Comparison of ENCODE assay signal across 9 mouse cellular contexts in the genomic region with DNA sequence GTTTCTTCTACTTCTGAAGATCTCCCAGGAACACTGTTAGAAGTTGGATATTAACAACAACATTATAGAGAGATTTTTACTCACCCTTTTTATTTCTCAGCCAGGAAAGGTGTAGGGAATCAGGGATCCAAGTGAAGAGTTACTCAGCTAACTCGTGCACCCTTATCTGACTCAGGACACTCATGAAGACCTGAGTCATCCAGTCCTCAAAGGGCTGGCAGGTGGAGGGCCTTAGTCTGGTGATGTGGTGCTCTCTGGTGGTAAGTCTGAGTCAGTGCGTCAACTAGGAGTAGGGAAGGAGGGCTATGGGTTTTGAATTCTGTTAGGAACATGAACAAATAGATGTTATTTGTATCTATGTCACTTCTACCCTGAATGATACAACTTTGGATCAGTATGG. TPM values are rescaled to one million over a fixed set of nuclear protein-coding genes. Genes with fewer than 3 reads are reported as not detected.
DNase-seq lines count a peak whose midpoint lies in the region; ATAC-seq and TF ChIP-seq lines count a peak whose summit lies in the region.
"Had no signal": no experiment of that assay in that cellular context is flagged by ENCODE, and none has a peak within 500 bp of the region (broad histone marks: within the 10 kb centered on the region; RNA-seq: fewer than 3 reads in every experiment).

No protein-coding gene starts in this region.

- ATAC-seq in hindbrain, embryonic 13.5 days (ENCODE audit: low FRiP score): no peak
- peak; percentile 36 for ATAC-seq in activated CD4-positive, CD25-positive, alpha-beta regulatory T cell, adult 4 months
- ATAC-seq in megakaryocyte progenitor cell, adult 5-6 weeks (replicated peaks; ENCODE audit: poor library complexity): peak; percentile 99

- no peaks in the 10 kb centered on the region for H3K79me3 ChIP-seq in C2C12 (ENCODE audit: low read depth)

- TF ChIP-seq CTCF in C2C12 (IDR thresholded peaks at IDR 0.05; ENCODE audit: control insufficient read depth, insufficient read depth, insufficient read length): peak; percentile 55

- H3K4me3 ChIP-seq in hindbrain, embryonic 10.5 days: no peak overlapping the region
- no peak overlapping the region for H3K4me3 ChIP-seq in hindbrain, embryonic 13.5 days
- H3K4me3 ChIP-seq in C2C12 (ENCODE audit: insufficient read depth, poor library complexity, severe bottlenecking): no peak overlapping the region

- peak; percentile 13 for DNase-seq in hindbrain, embryonic 10.5 days (ENCODE audit: low spot score)
- DNase-seq in embryo, embryonic 11 days: peak; percentile 55
- peak; percentile 36 for DNase-seq in kidney, postnatal 14 days
- peak; percentile 54 for DNase-seq in thymus, postnatal 4 days

- H3K4me1 ChIP-seq in hindbrain, embryonic 10.5 days (replicated peaks): no peaks in the 10 kb centered on the region
- H3K4me1 ChIP-seq in hindbrain, embryonic 13.5 days (replicated peaks): no peaks in the 10 kb centered on the region

- no peak overlapping the region for H3K4me2 ChIP-seq in hindbrain, embryonic 13.5 days

- H3K27ac ChIP-seq in hindbrain, embryonic 10.5 days: no peak overlapping the region
- no peak overlapping the region for H3K27ac ChIP-seq in hindbrain, embryonic 13.5 days

- H3K36me3 ChIP-seq in hindbrain, embryonic 10.5 days: no peaks in the 10 kb centered on the region
- no peaks in the 10 kb centered on the region for H3K36me3 ChIP-seq in hindbrain, embryonic 13.5 days
- no peaks in the 10 kb centered on the region for H3K36me3 ChIP-seq in C2C12 (ENCODE audit: control insufficient read depth, insufficient read depth)

- H3K79me2 ChIP-seq in C2C12 (ENCODE audit: control insufficient read depth, insufficient read depth): no peaks in the 10 kb centered on the region

- no peak overlapping the region for H3ac ChIP-seq in C2C12 (ENCODE audit: control insufficient read depth, insufficient read length, low read depth)

- H3K27me3 ChIP-seq in hindbrain, embryonic 10.5 days (ENCODE audit: insufficient read depth, poor library complexity, severe bottlenecking): no peaks in the 10 kb centered on the region
- no peaks in the 10 kb centered on the region for H3K27me3 ChIP-seq in hindbrain, embryonic 13.5 days
- H3K27me3 ChIP-seq in C2C12 (ENCODE audit: control insufficient read depth, insufficient read depth, insufficient read length): peaks cover 13% of the 10 kb centered on the region

- 13% methylated on average over 2 of the region's 2 CpGs for WGBS in hindbrain, embryonic 10.5 days
- WGBS in hindbrain, embryonic 13.5 days: 21% methylated on average over 2 of the region's 2 CpGs

- no peaks in the 10 kb centered on the region for H3K9me3 ChIP-seq in hindbrain, embryonic 10.5 days
- H3K9me3 ChIP-seq in hindbrain, embryonic 13.5 days: no peaks in the 10 kb centered on the region

- H3K9ac ChIP-seq in hindbrain, embryonic 13.5 days: no peak overlapping the region

TF ChIP-seq in C2C12, 6 proteins besides CTCF, POLR2A, EP300 and RAD21:
- TF ChIP-seq MAX (IDR thresholded peaks at IDR 0.05): no peak
- TF ChIP-seq MYOG (IDR thresholded peaks at IDR 0.05; ENCODE audit: control insufficient read depth, extremely low read depth, insufficient read length): no peak
- TF ChIP-seq MYOD1 (IDR thresholded peaks at IDR 0.05; ENCODE audit: control insufficient read depth, insufficient read length, low read depth): no peak
- no peak for TF ChIP-seq USF1 (IDR thresholded peaks at IDR 0.05; ENCODE audit: low read depth)
- no peak for TF ChIP-seq CEBPB (IDR thresholded peaks at IDR 0.05; ENCODE audit: low read depth)
- TF ChIP-seq FOSL1 (IDR thresholded peaks at IDR 0.05; ENCODE audit: insufficient read depth, low read length, poor library complexity, severe bottlenecking): no peak

RNA-seq across cellular contexts. Expression of a gene that starts 47.2 kb away (rescaled TPM):
- not detected in 2 replicates for polyA plus RNA-seq in hindbrain, embryonic 10.5 days (2016; fragmentation: Nextera tagmentation; extraction: Ambion mirVana)
- polyA plus RNA-seq in hindbrain, embryonic 13.5 days (2015; fragmentation: Nextera tagmentation; extraction: Ambion mirVana): not detected in 2 replicates
- not detected for polyA plus RNA-seq in C2C12 (2012; fragmentation: generic; extraction: Trizol)
- polyA plus RNA-seq in activated CD4-positive, CD25-positive, alpha-beta regulatory T cell, adult 4 months (2017; shearing (Covaris generic)): not detected
- total RNA-seq in megakaryocyte progenitor cell, adult 5-6 weeks (2015): not detected in 2 replicates
- not detected in 2 replicates for total RNA-seq in megakaryocyte progenitor cell, adult 5-6 weeks (2017)
- polyA plus RNA-seq: neural tube, embryonic 14.5 days had no signal

RNA-seq across cellular contexts. Expression of a gene that starts 49.4 kb away (rescaled TPM):
- 7.4 and 11.2 TPM in 2 replicates for polyA plus RNA-seq in hindbrain, embryonic 10.5 days (2016; fragmentation: Nextera tagmentation; extraction: Ambion mirVana)
- 20.2 and 22.4 TPM in 2 replicates for polyA plus RNA-seq in hindbrain, embryonic 13.5 days (2015; fragmentation: Nextera tagmentation; extraction: Ambion mirVana)
- polyA plus RNA-seq in C2C12 (2012; fragmentation: generic; extraction: Trizol): 0.19 TPM
- polyA plus RNA-seq in activated CD4-positive, CD25-positive, alpha-beta regulatory T cell, adult 4 months (2017; shearing (Covaris generic)): 1 to 10 TPM in 1 of 2 experiments, under 1 TPM in 1; 0.49 to 2.5 TPM
- total RNA-seq in megakaryocyte progenitor cell, adult 5-6 weeks (2015): 1.6 and 2.7 TPM in 2 replicates
- 1.5 and 4.8 TPM in 2 replicates for total RNA-seq in megakaryocyte progenitor cell, adult 5-6 weeks (2017)
